Mouse (Mus musculus) kidney, postnatal 36 days (tissue): ENCODE measurements around the gene Use1.
A peak's percentile ranks its signal among the peaks of the same experiment; 100 is the strongest.
"Not testable (repeated sequence)": the region's sequence is repeated elsewhere in the genome, so short reads cannot be mapped to it uniquely, and the experiment has no call there.

ENCODE experiments used
- DNase-seq, 2 experiments: peaks; one replicate each; pipeline ENCODE4 v3.0.0; 2021 to 2022; ENCODE audit warnings: mixed read lengths in 2 of 2

Gene Use1

GRCm38 (mm10) chr8:71366771-71367528 lies at the start of gene Use1:
Gene Use1, plus strand, starts transcription at chr8:71366848.
- peak; percentile 96 to 97 for DNase-seq

GRCm38 (mm10) chr8:71318610-71319009 lies 48.0 kb upstream of the Use1 start:
- DNase-seq = not testable (repeated sequence)

- DNase-seq = not testable (repeated sequence)
Measured at GRCm38 (mm10) chr8:71319760-71320159, 46.9 kb upstream of the Use1 start.

GRCm38 (mm10) chr8:71322939-71323338 lies 43.7 kb upstream of the Use1 start:
- no peak for DNase-seq

GRCm38 (mm10) chr8:71324848-71325247 lies 41.8 kb upstream of the Use1 start:
- DNase-seq = peak; percentile 31 to 63

GRCm38 (mm10) chr8:71337834-71338233 lies 28.8 kb upstream of the Use1 start:
- not testable (repeated sequence) for DNase-seq

- DNase-seq = peak; percentile 45 to 80
Measured at GRCm38 (mm10) chr8:71340625-71341024, 26.0 kb upstream of the Use1 start.

GRCm38 (mm10) chr8:71346581-71346980 lies 20.1 kb upstream of the Use1 start:
- DNase-seq = no peak

- no peak for DNase-seq
Measured at GRCm38 (mm10) chr8:71351117-71351516, 15.5 kb upstream of the Use1 start.

- no peak for DNase-seq
Measured at GRCm38 (mm10) chr8:71351520-71351919, 15.1 kb upstream of the Use1 start.

- DNase-seq = no peak
Measured at GRCm38 (mm10) chr8:71358026-71358425, 8.6 kb upstream of the Use1 start.

- peak in 1 of 2 experiments; percentile 41 for DNase-seq
Measured at GRCm38 (mm10) chr8:71367529-71368176, 1.0 kb downstream of the Use1 start.

GRCm38 (mm10) chr8:71368366-71368765 lies 1.7 kb downstream of the Use1 start:
- no peak for DNase-seq

- no peak for DNase-seq
Measured at GRCm38 (mm10) chr8:71369040-71369718, 2.5 kb downstream of the Use1 start.

GRCm38 (mm10) chr8:71370711-71371235 lies 4.1 kb downstream of the Use1 start:
- no peak for DNase-seq

- DNase-seq = peak; percentile 98 to 99
Measured at GRCm38 (mm10) chr8:71371236-71371848, 4.7 kb downstream of the Use1 start, which contains the start of gene Ocel1. Gene Ocel1, plus strand, starts transcription at chr8:71371298.

GRCm38 (mm10) chr8:71372427-71372826 lies 5.8 kb downstream of the Use1 start:
- DNase-seq = peak in 1 of 2 experiments; percentile 22

GRCm38 (mm10) chr8:71373000-71373399 lies 6.4 kb downstream of the Use1 start:
- no peak for DNase-seq

- peak; percentile 57 to 79 for DNase-seq
Measured at GRCm38 (mm10) chr8:71374616-71375206, 8.1 kb downstream of the Use1 start.

- peak; percentile 94 to 95 for DNase-seq
Measured at GRCm38 (mm10) chr8:71375581-71376422, 9.2 kb downstream of the Use1 start.

- DNase-seq = peak in 1 of 2 experiments; percentile 68
Measured at GRCm38 (mm10) chr8:71376423-71377030, 9.9 kb downstream of the Use1 start.
